Mouse (Mus musculus) CD4-positive helper T cell, adult 2 months (primary cell): ENCODE measurements around the gene Cemip2.

ENCODE experiments used
- DNase-seq: peaks from one replicate; pipeline ENCODE4 v3.0.0-alpha.2; 2012; ENCODE audit warnings: low read depth, missing footprints, low spot score

Cemip2 gene

DNA sequence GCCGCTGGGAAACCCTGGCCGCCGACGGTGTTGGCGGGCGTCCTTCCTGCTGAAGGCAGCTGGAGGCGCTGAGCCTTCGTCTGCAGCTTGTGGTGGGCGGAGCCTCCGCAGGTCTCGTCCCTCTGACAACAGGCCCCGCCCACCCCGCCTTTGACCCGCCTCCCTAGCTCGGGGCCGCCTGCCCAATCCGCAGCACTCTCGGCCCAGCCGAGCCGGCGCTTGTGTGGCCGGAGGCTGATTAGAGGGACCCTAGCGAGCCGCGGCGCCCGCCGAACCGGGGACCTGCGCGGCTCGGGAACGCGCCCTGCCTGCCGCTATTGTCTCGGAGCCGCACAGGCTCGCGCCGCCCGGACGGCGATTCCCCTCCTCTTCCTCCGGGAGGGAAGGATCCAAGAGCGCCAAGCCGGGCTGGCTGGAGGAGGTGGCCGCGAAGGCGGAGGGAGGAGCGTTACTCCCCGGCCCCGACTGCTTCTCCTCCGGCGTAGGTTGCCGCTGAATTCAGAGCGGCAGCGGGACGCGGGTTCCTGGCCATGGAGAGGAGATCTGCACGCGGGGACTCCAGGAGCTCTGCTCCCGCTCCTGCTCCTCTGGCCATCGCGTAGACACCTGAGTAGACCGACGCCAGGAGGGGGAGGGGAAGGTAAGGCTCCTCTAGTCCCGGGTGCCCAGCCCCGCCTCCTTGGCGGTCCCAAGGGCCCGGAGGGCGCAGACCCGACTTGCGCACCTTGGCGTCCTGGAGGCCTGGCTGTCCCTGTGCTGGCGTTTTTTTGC, at the start of gene Cemip2:
Cemip2 (plus strand) TSS at position 196 of the 771 bp plus-strand sequence.
- DNase-seq = peak; percentile 92

- DNase-seq = no peak
Measured at GRCm38 (mm10) chr19:21728342-21728741, 49.8 kb upstream of the Cemip2 start.

GRCm38 (mm10) chr19:21731887-21732286, 46.3 kb upstream of the Cemip2 start:
- DNase-seq = no peak

- no peak for DNase-seq
Measured at GRCm38 (mm10) chr19:21733176-21733575, 45.0 kb upstream of the Cemip2 start.

DNA sequence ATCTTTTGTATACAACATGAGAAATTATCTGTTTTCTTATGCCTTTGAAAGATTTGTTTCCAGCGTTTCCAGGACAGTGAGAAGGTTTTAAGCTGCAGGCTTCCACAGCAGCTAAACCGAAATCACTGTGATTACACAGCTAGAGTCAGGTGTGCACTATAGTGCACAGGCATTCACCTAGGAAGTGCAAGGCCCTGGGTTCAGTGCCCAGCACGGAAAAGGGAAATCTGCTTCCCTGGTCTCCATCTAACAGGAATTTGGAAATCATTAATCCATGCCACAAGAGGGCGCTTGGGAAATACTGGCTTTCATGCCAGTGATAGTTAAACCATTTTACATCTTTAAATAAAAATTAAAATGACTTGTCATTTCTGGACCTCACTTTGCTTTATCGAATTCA, 44.0 kb upstream of the Cemip2 start:
- no peak for DNase-seq

DNA sequence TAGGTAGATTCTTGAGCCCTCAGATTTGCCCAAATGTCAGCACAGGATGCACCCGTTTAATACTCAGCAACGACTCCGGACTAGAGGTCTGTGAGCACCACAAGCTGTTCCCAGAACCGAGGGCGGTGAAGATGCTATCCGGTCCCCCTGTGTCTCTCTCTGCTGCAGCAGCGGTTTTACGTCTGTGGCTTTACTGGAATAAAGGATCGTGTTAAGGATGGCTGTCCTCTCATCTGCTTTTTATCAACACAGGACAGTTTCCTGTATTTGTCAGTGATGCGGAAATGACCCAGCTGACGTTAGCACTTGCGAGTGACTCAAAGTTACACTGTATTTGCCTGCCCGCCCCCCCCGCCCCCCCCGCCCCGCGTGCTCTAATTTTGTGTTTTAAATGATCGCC, 40.7 kb upstream of the Cemip2 start:
- DNase-seq = peak; percentile 82

- no peak for DNase-seq
Measured at GRCm38 (mm10) chr19:21737881-21738590, 40.1 kb upstream of the Cemip2 start.

DNA sequence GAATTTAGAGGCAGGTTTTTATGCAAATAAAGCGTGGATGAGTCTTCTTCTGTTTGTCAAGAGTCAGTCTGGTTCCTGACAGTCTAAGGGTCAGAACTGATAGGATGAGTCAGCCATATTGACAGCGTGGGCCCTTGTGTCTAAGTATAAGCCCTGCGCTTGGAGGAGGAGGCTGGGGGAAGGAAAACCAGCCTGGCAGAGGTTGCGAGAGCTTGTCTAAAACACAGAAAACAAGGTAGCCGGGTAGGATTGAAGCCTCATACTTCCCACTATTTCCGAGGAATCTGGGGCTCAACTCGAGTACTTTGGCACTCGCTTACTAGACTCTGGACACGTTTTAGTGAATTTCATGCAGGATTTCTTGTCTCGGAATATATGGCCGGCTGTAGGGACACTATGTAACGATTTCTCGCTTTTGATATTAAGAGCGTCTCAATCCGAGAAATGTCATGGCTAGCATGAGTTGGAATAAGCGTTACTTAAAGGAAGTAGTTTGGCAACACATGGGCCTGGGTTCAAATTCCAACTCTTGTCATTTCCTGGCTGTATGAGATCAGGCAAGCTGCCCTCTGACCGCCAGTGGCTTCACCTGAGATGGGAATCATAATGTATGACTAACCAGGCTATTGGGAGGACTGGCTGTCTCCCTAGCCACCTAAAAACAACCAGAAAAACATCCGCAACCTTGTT, 39.4 kb upstream of the Cemip2 start:
- no peak for DNase-seq

DNA sequence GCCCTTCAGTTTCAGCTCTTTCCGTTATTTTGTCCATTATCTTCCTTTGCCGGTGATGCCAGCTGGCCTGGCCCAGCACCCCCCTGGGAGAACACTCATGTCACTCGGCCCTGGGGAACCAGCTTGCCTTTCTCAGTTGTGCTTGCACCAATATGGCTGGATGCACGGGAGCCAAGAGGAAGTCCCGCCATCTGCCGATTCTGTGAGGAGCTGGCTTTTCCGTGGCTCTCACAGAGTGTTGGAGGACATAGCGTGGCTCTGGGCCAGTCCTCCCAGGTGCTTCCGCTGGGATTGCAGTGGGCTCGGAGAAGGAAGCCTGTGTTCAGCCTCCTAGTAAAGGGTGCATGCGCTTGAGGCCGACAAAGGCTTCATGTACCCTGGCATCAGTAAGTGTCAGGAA, 36.0 kb upstream of the Cemip2 start:
- DNase-seq = no peak

GRCm38 (mm10) chr19:21745586-21745985, 32.6 kb upstream of the Cemip2 start:
- no peak for DNase-seq

DNA sequence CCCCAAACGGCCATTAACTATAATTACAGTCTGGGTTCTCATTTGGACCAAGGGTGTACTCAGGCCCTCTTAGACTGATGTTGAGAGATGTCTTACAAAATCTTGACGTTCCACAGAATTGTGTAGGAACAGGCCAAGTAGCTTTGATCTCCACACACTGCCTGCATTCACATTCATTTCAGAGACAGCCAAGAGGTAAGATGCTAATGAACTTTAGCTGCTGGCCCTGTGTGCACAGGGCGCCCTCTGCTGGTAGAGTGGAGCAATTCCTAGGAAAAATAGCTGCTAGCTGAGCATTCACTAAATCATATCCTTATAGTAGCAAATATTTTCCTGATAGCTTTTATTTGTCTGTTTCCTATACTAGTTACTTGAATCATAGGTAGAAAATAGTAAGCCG, 30.8 kb upstream of the Cemip2 start:
- DNase-seq = peak; percentile 77

GRCm38 (mm10) chr19:21750154-21750553, 28.0 kb upstream of the Cemip2 start:
- DNase-seq = no peak

GRCm38 (mm10) chr19:21761676-21762075, 16.5 kb upstream of the Cemip2 start:
- no peak for DNase-seq

DNA sequence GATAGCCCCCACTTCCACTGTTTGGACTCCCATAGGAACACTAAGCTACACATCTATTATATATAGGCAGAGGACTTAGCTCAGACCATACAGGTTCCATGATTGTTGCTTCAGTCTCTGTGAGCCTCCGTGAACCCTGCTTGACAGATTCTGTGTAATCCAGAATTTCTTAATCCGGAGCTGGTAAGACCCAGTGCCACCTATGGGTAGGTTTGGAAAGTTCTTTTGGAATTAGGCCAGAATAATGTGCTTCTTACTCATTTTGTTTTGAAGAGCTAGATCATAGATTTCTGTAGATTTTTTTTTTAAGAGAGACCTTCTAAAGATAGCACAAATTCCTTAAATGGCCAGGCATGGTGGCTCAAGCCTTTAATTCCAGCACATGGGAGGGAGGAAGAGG, 14.1 kb upstream of the Cemip2 start:
- no peak for DNase-seq

DNA sequence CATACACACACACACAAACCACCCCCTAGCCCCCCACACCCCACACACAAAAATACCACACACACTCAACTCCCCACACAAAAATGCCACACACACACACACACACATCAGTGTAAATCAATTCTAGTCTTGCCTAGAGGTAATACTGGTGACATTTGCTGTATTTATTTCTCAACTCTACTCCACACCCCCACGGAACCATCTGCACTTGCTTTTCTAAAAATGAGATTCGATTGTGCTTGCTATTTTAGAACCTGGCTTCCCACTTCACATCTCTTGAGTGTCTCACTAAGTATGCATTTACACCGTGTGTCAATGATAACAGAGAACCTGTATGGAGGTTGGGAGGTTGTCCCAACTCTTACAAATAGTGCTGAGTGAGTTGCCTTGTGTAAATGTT, 13.4 kb upstream of the Cemip2 start:
- DNase-seq = no peak

GRCm38 (mm10) chr19:21767500-21768045, 10.6 kb upstream of the Cemip2 start:
- DNase-seq = no peak

DNA sequence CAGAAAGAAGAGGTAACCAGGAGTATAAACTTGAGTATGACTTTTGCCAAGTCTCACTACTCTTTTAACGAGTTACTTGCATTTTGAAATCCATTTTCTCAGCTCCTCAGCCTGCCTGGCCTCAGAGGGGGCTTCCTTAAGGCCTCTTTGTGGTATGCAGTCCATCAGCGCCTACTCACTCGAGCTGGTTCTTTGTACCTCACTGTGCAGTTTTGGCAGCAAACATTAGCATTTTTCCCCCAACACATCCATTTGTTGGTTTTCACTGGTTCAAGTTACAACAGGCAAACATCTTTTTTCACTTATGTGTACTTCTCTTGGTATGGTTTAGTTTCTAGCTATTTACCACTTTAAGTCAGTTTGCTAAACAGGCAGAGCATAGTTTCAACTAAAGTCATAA, 8.3 kb upstream of the Cemip2 start:
- DNase-seq = no peak

GRCm38 (mm10) chr19:21771586-21771985, 6.6 kb upstream of the Cemip2 start:
- peak; percentile 43 for DNase-seq

GRCm38 (mm10) chr19:21773621-21774020, 4.5 kb upstream of the Cemip2 start:
- DNase-seq = no peak

- no peak for DNase-seq
Measured at GRCm38 (mm10) chr19:21775629-21776028, 2.5 kb upstream of the Cemip2 start.

DNA sequence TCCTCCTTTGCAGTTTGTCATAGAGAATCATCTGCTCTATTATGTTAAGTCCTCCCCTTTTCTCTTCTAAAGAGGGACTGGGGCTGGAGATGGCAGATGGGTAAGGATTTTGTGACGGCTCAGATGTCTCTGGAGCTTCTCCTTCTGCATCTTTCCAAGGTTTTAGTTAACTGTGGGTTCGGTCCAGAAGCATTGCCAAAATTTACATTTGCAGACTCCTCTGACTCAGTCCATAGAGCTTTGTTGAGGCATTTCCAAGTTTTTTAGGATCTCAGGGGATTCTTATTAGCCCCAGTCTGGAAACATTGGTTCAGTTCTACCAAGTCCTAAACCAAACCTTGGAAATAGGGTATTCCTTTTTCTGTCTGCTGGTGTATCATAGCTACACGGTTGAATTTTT, 1.5 kb upstream of the Cemip2 start:
- no peak for DNase-seq

- peak; percentile 44 for DNase-seq
Measured at GRCm38 (mm10) chr19:21777171-21777731, 891 bp upstream of the Cemip2 start.
